Mouse (Mus musculus) forelimb bud, embryonic 11.5 days (tissue): ENCODE measurements around the gene Pou2f3.
A peak's percentile ranks its signal among the peaks of the same experiment; 100 is the strongest.

Source experiments
- DNase-seq: peaks from one replicate; pipeline ENCODE4 v3.0.0-alpha.2; 2012; ENCODE audit warnings: low read depth, low spot score

Pou2f3 gene

DNA sequence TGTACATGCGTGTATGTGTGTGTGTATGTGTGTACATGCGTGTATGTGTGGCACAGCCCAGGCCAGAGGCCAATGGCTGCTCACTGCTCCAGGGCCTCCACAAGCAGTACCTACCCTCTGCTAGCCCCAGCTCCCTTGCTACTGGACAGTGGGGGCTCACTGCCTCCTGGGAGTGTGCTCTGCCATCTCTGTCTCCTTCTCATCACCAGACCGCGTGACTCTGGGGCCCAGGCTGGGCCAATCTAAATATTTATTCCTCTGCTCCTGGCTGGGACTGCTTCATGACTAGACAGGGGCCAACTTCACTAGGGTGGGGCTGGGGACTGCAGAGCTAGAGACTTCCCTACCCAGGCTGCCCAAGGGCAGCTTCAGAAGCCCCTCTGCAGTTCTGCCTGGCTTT, 21.6 kb upstream of the Pou2f3 start:
- no peak for DNase-seq

DNA sequence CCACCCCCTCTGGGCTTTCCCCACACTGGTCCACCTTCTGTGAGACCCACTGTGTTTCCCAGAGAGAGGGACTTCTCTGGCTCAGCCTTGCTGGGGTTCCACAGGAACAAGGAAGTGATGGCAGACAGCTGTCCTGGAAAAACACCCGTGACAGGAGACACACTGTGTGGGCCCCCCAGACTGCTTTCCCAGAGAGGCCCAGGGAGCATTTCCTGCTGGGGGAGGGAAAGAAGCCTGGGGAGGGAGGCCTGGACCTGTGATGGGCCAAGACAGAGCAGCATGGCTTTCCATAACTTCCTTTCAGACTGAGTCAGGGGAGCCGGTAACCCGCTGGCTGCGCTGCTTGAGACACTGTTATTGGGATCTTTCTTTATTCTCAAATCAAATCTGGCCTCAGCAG, 20.7 kb upstream of the Pou2f3 start:
- no peak for DNase-seq

DNA sequence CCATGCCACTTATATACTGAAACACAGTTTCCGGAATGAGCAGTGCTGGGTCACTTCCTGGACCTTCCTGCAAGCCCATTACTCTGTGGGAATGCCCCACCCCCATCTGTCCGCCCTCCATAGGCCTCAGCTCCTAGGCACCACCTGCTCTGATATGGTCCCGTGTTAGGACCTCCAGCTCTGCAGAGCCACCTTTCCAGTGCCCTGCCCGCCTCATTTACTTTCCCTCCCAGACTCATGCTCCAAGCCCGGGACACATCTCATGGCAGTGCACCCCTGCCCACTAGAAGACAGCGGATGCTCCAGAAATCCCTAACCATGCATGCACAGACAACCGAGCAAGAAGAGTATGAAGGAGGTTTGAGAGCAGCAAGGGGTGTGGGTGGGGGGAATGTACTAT, 19.8 kb upstream of the Pou2f3 start:
- DNase-seq = no peak

DNA sequence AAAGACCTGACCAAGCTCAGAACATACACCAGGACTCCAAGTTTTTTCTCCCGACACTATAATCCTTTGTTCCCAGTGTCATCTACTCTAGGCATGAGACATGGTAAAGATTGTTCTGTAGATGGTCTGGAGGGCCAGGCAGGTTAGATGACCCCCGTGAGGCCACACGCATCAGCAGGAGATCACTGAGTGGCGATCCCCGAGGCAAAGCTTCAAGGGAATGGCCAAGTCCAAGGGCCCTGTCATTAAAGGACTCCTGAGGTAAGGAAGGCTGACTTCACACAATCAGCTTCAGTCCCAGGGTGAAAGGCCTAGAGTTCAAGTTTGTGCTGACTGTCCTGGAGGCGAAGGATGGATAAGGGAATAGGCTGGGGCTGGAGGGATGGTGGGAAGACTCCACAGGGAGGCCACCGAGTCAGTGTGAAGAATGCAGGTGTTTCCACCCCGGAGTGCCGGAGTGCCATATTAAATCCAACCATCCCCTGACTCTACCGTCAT, 19.3 kb upstream of the Pou2f3 start:
- DNase-seq = no peak

- DNase-seq = no peak
Observed at GRCm38 (mm10) chr9:43228745-43229144, 18.6 kb upstream of the Pou2f3 start.

- no peak for DNase-seq
Observed at GRCm38 (mm10) chr9:43227626-43228025, 17.5 kb upstream of the Pou2f3 start.

GRCm38 (mm10) chr9:43226573-43227160, 16.5 kb upstream of the Pou2f3 start:
- no peak for DNase-seq

DNA sequence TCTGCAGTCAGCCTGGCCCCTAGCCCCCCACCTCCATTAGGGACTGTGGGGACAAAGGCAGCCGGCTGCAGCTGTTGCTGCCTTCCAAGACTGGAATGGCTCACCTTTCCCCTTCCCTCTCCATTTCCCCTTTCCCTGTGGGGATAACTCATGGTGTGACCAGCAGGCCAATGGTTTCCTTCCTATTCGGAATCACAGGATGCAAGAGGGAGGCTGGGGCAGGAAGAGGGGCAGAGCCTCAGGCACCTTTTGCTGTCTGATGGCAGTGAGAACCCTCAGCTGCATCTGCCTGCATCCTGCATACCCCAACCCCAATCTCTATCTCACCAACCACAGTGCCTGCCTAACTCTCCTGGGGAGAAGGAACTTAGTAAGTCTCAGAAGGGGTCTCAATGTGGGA, 15.3 kb upstream of the Pou2f3 start:
- no peak for DNase-seq

DNA sequence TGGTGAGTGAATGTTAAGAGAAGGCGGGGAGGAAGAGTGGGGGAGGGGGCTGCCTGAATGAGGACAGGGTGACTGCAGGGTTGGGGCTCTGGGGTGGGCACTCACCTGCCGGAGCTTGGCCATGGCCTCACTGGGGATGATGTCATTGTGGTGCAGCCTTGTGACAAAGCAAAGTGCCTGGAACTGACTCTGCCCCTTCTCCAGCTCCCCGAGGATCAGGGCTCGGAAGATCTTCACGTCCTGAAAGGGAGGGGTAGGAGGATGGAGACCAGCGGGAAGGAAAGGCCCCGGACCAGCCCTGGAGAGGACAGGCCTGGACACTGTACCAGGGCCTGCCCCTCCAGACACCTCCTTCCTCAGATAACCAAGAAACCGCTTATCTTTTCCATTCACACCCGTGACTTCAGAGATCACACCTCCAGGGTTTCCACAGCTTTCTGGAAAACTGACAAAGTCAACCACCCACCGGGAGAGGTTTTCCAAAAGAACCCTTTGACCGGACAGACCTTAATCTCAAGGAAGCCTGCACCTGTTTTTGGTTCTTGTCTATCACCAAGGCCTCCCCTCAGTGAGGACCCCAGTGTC, 14.7 kb upstream of the Pou2f3 start:
- DNase-seq = no peak

DNA sequence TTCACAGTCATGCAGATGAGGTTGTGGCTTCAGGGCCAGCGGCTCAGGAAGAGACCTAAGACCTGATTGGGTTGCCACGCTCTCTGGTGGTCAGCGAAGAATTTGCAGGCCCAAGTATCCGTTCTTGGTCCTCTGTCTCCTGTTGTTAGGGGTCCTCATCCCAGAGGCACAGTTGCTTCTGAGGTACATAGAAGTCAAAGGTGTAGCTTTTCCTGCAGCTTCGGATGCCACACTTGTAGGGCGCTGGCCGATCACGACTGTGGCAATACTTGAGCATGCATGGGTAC, 12.2 kb upstream of the Pou2f3 start:
- peak; percentile 45 for DNase-seq

DNA sequence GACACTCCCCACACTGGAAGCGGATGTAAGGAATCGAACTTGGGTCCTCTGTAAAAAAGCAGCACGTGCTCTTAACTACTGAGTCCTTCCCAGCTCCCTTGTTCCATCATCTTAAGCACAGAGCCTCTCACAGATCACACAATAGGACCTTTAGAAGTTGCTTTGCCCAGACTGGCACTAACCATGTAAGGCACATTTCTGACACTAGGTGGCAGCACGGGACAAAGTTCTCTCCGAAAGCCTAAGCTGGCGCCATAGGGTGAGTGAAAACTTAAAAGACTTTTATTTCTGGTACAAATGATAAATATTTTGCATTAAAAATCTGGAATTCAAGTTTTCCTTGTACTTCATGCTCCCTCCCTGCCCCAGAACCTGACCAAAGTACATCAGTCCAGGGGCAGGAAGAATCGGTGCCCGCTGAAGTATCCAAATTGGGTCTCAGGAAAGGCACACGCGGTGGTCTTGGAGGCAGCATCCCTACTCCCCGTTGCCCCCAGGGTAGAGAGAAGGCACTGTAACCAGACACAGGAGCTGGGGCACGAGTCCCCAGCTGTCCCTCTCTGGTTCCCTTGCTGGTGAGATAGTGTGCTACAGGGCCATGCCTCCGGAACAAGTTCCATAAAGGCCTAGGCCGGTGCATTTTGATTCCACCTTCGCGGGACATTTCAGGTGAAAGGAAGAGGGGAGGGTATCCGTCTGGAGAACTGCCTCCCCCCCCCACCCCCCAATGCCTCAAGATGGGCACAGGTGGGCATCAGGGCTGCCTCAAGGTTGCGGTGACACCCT, 11.7 kb upstream of the Pou2f3 start:
- peak; percentile 92 for DNase-seq

DNA sequence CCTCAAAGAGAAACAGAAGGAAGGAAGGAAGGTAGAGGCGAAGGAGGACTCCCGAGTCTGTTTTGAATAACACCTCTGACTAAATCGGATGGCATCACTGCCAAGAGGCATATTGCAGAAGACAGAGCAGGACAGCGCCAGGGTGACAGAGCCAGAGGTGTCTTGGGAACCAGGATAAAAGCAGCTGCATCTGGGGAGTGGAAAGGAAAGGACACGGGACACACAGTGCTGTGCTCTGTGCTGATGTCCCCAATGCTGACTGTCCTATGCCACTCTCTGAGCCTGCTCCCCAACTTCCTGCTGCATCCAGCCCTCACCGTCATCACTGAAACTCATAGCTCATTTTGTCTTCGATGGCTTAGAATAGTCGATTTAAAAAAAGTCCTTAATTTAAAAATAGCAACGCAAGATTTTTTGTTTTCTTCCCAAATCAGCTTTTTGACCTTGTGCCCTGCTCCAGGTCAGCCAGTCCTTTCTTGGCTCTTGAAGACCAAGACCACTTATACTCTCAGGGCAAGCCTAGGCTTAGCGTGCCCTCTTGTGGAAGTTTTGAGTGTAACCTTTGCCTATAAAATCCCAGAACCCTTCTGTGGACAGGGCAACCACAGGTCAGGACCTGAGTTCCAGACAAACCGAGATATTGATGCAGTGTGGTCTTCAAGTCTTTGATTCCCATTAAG, 742 bp upstream of the Pou2f3 start:
- peak; percentile 71 for DNase-seq

DNA sequence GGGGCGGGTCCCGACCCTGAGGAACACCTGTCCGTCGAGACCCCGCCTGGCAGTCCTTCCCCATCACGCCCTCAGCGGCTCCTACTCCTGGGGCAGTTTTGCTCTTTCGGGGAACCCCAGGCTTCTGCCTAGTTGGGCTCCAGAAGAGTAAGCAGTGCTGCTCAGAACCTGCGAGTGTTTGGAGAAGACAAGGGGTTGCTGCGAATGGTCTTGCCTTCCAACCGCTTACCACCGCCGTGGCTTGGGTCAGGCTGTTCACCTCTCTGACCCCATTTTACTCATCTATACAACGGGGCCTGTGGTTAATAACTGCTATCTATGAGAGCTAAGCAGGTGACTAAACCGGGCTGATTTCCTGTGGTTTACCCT, 4.2 kb downstream of the Pou2f3 start:
- no peak for DNase-seq

GRCm38 (mm10) chr9:43205343-43206021, 4.7 kb downstream of the Pou2f3 start:
- no peak for DNase-seq

DNA sequence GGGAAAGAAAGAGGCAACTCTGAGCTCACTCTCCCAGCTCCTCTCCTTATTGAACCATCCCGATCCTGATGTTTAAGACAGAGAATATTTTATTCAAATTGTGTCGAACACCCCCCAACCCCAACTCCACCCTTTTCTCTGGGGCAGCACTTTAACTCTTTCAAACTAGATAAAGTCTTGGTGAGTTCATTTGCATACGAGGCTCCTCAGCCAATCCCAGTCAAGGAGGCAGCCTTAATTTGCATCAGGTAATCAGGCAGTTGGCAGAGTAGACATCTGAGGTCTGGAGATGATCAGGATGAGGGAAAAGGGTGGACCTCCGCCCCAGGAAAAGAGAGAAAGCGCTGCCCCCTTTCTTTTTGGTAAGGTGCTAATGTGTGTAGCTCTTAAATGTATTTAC, 10.0 kb downstream of the Pou2f3 start:
- no peak for DNase-seq

GRCm38 (mm10) chr9:43194001-43194400, 16.2 kb downstream of the Pou2f3 start:
- no peak for DNase-seq

GRCm38 (mm10) chr9:43191561-43191960, 18.6 kb downstream of the Pou2f3 start:
- no peak for DNase-seq

DNA sequence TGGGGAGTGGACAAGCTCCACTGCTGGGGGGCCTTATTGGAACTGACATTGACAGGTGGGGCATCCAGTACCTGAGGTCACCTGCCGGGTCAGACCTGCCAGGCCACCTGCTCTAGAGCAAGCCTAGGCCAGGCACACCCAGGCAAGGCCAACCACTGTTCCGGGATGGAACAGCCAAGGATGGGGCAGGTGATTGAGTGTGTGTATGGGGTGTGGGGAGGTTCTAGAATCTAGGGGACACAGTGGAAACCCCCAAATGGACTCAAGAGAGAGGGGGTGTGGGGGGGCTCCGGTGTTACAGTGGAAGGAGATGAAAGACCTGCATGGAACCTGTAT, 21.2 kb downstream of the Pou2f3 start:
- no peak for DNase-seq

- no peak for DNase-seq
Observed at GRCm38 (mm10) chr9:43188309-43189020, 21.7 kb downstream of the Pou2f3 start.

DNA sequence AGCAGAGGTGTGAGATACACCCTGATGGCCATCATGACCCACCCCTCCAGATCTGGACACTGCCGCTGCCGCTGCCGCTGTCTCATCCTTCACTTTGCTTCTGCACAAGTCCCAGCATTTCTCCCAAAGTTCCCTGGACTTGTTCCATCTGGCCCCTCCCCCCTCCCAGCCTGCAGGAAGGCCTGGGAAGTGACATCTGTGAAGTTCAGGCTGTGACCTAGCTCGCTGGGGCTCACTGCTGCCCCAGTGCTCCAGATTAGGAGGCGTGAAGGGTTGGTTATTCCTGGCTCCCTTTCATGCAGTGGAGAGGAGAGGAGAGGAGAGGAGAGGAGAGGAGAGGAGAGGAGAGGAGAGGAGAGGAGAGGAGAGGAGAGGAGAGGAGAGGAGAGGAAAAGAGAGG, 30.6 kb downstream of the Pou2f3 start:
- no peak for DNase-seq

DNA sequence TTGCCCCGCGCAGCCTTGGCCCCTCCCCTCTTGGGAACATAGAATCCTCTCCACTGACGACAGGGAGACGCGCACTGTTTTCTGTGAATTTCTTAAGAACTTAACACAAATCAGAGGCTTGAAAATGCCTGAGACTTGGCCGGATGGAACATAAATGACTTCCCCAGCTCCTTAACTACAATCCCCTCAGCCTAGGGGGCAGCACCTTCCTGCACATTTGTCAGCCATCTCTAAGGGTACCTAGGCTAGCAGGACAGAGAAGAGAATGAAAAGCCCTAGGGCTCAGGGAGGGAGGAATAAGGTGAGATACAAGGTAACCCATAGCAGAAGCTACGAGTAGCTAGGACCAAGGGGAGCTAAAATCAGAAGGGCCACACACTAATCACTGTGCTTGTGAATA, 32.0 kb downstream of the Pou2f3 start:
- no peak for DNase-seq

DNA sequence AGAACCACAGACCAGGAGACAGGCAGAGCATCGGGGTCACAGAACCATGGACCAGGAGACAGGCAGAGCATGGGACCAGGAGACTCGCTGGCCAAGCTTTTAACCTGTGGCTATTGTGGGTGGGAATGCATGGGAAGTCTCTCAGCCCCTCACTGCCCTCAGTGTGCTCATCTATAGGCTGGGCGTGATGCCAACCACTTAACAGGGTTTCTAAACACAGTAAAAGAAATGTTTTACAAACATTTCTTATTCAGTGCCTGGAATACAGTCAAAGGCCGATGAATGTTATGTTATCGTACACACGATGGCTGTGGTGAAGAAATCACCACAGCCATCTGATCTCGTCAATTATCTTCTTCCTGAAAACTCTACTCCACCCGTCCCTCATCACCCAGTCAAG, 43.1 kb downstream of the Pou2f3 start:
- DNase-seq = no peak
